Mouse (Mus musculus) thymus, adult 2 months (tissue): Measurements from ENCODE around the gene Slc7a3.

ENCODE experiments used
- CTCF ChIP-seq: fragments of 200-500 bp; IDR thresholded peaks from 2 replicates; pipeline ENCODE4 v1.5.1; 2012; ENCODE audit warnings: mild to moderate bottlenecking, control low read depth, low read length, moderate library complexity, borderline replicate concordance; ENCODE audit not compliant: control insufficient read depth, poor library complexity, insufficient read depth; ENCODE audit errors: extremely low read depth
- POLR2A ChIP-seq: fragments of 200-500 bp; IDR thresholded peaks from 2 replicates; pipeline ENCODE4 v1.6.1; 2012; ENCODE audit warnings: mild to moderate bottlenecking, low read length, control low read depth, moderate library complexity; ENCODE audit not compliant: control insufficient read depth, poor library complexity, insufficient read depth; ENCODE audit errors: extremely low read depth

DNA sequence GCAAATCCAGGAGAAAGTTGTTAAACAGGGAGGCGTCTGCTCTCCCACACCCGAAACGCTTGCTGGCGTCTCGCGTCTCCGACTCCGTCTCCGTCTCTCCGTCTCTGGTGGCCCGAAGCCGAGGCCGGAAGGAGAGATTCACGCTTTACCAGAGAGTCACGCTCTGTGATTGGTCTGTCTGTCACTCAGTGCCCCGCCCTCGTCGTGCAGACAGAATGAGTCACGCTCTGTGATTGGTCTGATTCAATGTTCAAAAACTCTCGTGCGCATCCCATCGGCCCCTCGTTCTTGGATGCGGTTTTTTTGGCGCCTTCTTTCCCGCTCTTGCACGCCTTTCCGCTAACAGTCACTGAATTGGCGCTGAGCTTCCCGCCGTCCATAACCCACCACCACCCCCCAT lies 26.3 kb downstream of the Slc7a3 start, which contains the start of gene Tex11:
- TF ChIP-seq POLR2A (no peak), CTCF (no peak)
